Mouse (Mus musculus): Measurements from ENCODE around the gene Fam98c. TPM values are rescaled to one million over a fixed set of nuclear protein-coding genes. Genes with fewer than 3 reads are reported as not detected.

Fam98c gene
- polyA plus RNA-seq, 1 experiment from 2014 or later = 17.7 TPM

GRCm38 (mm10) chr7:29167656-29168055, 11.6 kb upstream of the Fam98c start:
- Histone ChIP-seq H3K27me3 (ENCODE audit: control insufficient read depth, insufficient read depth, low read length) (peaks cover 16% of the 10 kb centered on the region), H3K4me1 (ENCODE audit: control insufficient read depth, insufficient read depth, low read length) (peaks cover 26% of the 10 kb centered on the region), H3K4me2 (replicated peaks; ENCODE audit: low read depth, low read length) (no peak overlapping the region), H3K27ac (ENCODE audit: low read length) (no peak overlapping the region), H3K4me3 (ENCODE audit: low read depth, low read length) (no peak overlapping the region), H3K9me3 (ENCODE audit: control insufficient read depth, low read depth, low read length) (no peaks in the 10 kb centered on the region), H3K36me3 (ENCODE audit: control insufficient read depth, insufficient read depth, low read length) (no peaks in the 10 kb centered on the region; the same call in 1 of the 2 replicates), H3K9ac (replicated peaks; ENCODE audit: low read depth, low read length) (no peak overlapping the region)
- 21% methylated on average over 19 of the region's 19 CpGs for WGBS
- ATAC-seq (ENCODE audit: insufficient number of reproducible peaks, insufficient read depth, low FRiP score, low read depth) = no peak

GRCm38 (mm10) chr7:29162750-29163525, 6.9 kb upstream of the Fam98c start:
- no peak overlapping the region for H3K4me3 ChIP-seq (ENCODE audit: low read depth, low read length)

DNA sequence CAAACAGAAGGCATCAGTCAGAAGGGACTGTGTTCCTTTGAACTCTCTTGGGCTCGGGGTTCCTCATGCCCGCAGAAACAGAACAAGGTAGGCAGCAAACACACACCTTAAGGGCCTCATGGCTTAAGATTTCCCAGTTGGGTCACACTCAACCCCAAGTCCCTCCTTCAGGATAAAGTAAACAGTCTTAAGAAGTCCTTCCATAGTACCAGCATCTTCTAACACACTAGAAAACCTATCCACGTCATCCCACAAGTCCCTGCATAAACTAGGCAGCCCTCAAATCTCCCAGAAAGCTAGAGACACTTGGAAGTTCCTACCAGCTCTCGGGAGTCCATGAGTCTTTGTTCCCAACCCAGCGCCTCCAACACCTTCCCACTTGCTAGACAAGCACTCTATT, 6.3 kb upstream of the Fam98c start:
- H3K4me1 ChIP-seq (ENCODE audit: control insufficient read depth, insufficient read depth, low read length) = peaks cover 5% of the 10 kb centered on the region; the same call in 1 of the 2 replicates
- H3K9me3 ChIP-seq (ENCODE audit: control insufficient read depth, low read depth, low read length) = no peaks in the 10 kb centered on the region
- ATAC-seq (ENCODE audit: insufficient number of reproducible peaks, insufficient read depth, low FRiP score, low read depth) = no peak
- 66% methylated on average over 5 of the region's 5 CpGs for WGBS
- H3K4me3 ChIP-seq (ENCODE audit: low read depth, low read length) = no peak overlapping the region
- 0 out of 2 replicates have a peak, but pooled peaks cover 6% of the 10 kb centered on the region for H3K27me3 ChIP-seq (ENCODE audit: control insufficient read depth, insufficient read depth, low read length)
- H3K27ac ChIP-seq (ENCODE audit: low read length) = no peak overlapping the region
- no peak overlapping the region for H3K9ac ChIP-seq (replicated peaks; ENCODE audit: low read depth, low read length)
- no peaks in the 10 kb centered on the region; the same call in 1 of the 2 replicates for H3K36me3 ChIP-seq (ENCODE audit: control insufficient read depth, insufficient read depth, low read length)
- H3K4me2 ChIP-seq (replicated peaks; ENCODE audit: low read depth, low read length) = no peak overlapping the region

More at GRCm38 (mm10) chr7:29162750-29163525, 6.9 kb upstream of the Fam98c start:
- H3K9me3 ChIP-seq (ENCODE audit: control insufficient read depth, low read depth, low read length) = no peaks in the 10 kb centered on the region
- ATAC-seq (ENCODE audit: insufficient number of reproducible peaks, insufficient read depth, low FRiP score, low read depth) = peak; percentile 76
- no peak overlapping the region for H3K4me2 ChIP-seq (replicated peaks; ENCODE audit: low read depth, low read length)
- H3K27ac ChIP-seq (ENCODE audit: low read length) = no peak overlapping the region
- no peaks in the 10 kb centered on the region; the same call in 1 of the 2 replicates for H3K36me3 ChIP-seq (ENCODE audit: control insufficient read depth, insufficient read depth, low read length)
- 0 out of 2 replicates have a peak, but pooled peaks cover 9% of the 10 kb centered on the region for H3K27me3 ChIP-seq (ENCODE audit: control insufficient read depth, insufficient read depth, low read length)
- H3K9ac ChIP-seq (replicated peaks; ENCODE audit: low read depth, low read length) = no peak overlapping the region
- 21% methylated on average over 9 of the region's 9 CpGs for WGBS
- peaks cover 5% of the 10 kb centered on the region; the same call in 1 of the 2 replicates for H3K4me1 ChIP-seq (ENCODE audit: control insufficient read depth, insufficient read depth, low read length)

DNA sequence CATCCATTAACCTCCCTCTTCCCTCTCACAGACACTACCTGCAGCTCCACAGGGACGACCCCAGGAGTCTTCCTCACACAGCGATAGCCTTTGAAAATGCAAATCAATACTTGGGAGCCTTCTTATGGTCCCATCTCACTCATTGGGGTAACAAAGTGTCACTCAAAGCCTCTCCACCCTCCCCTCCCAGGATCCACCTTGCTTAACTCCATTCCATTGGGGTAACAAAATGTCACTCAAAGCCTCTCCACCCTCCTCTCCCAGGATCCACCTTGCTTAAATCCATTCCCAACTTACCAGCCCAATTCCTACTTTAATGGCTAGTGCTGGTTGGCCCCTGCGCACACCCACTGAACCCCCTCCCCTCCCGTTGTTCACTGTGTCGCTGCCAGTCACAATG, 2.2 kb upstream of the Fam98c start:
- H3K4me1 ChIP-seq (ENCODE audit: control insufficient read depth, insufficient read depth, low read length) = peaks cover 12% of the 10 kb centered on the region; the same call in 1 of the 2 replicates
- 2% methylated on average over 5 of the region's 5 CpGs for WGBS
- no peaks in the 10 kb centered on the region for H3K9me3 ChIP-seq (ENCODE audit: control insufficient read depth, low read depth, low read length)
- H3K27me3 ChIP-seq (ENCODE audit: control insufficient read depth, insufficient read depth, low read length) = 0 out of 2 replicates have a peak, but pooled peaks cover 6% of the 10 kb centered on the region
- H3K36me3 ChIP-seq (ENCODE audit: control insufficient read depth, insufficient read depth, low read length) = no peaks in the 10 kb centered on the region; the same call in 1 of the 2 replicates
- H3K4me2 ChIP-seq (replicated peaks; ENCODE audit: low read depth, low read length) = no peak overlapping the region
- no peak for ATAC-seq (ENCODE audit: insufficient number of reproducible peaks, insufficient read depth, low FRiP score, low read depth)
- no peak overlapping the region for H3K4me3 ChIP-seq (ENCODE audit: low read depth, low read length)
- no peak overlapping the region for H3K27ac ChIP-seq (ENCODE audit: low read length)
- no peak overlapping the region for H3K9ac ChIP-seq (replicated peaks; ENCODE audit: low read depth, low read length)

GRCm38 (mm10) chr7:29155196-29155837, 717 bp downstream of the Fam98c start:
- Histone ChIP-seq H3K27me3 (ENCODE audit: control insufficient read depth, insufficient read depth, low read length) (0 out of 2 replicates have a peak, but pooled peaks cover 6% of the 10 kb centered on the region), H3K9me3 (ENCODE audit: control insufficient read depth, low read depth, low read length) (no peaks in the 10 kb centered on the region), H3K4me1 (ENCODE audit: control insufficient read depth, insufficient read depth, low read length) (peaks cover 7% of the 10 kb centered on the region; the same call in 1 of the 2 replicates), H3K4me3 (ENCODE audit: low read depth, low read length) (peak overlapping the region; percentile 85), H3K36me3 (ENCODE audit: control insufficient read depth, insufficient read depth, low read length) (no peaks in the 10 kb centered on the region), H3K4me2 (replicated peaks; ENCODE audit: low read depth, low read length) (peak overlapping the region; percentile 95), H3K9ac (replicated peaks; ENCODE audit: low read depth, low read length) (peak overlapping the region; percentile 61), H3K27ac (ENCODE audit: low read length) (peak overlapping the region; percentile 85; the same call in 1 of the 2 replicates)
- peak; percentile 88 for ATAC-seq (ENCODE audit: insufficient number of reproducible peaks, insufficient read depth, low FRiP score, low read depth)
- 8% methylated on average over 36 of the region's 37 CpGs for WGBS

GRCm38 (mm10) chr7:29154018-29154720, 1.9 kb downstream of the Fam98c start:
- Histone ChIP-seq H3K4me1 (ENCODE audit: control insufficient read depth, insufficient read depth, low read length) (peaks cover 7% of the 10 kb centered on the region; the same call in 1 of the 2 replicates), H3K36me3 (ENCODE audit: control insufficient read depth, insufficient read depth, low read length) (no peaks in the 10 kb centered on the region), H3K4me3 (ENCODE audit: low read depth, low read length) (no peak overlapping the region), H3K27ac (ENCODE audit: low read length) (no peak overlapping the region), H3K27me3 (ENCODE audit: control insufficient read depth, insufficient read depth, low read length) (0 out of 2 replicates have a peak, but pooled peaks cover 6% of the 10 kb centered on the region), H3K4me2 (replicated peaks; ENCODE audit: low read depth, low read length) (no peak overlapping the region), H3K9ac (replicated peaks; ENCODE audit: low read depth, low read length) (no peak overlapping the region), H3K9me3 (ENCODE audit: control insufficient read depth, low read depth, low read length) (no peaks in the 10 kb centered on the region)
- ATAC-seq (ENCODE audit: insufficient number of reproducible peaks, insufficient read depth, low FRiP score, low read depth) = no peak
- WGBS = 96% methylated on average over 14 of the region's 14 CpGs

DNA sequence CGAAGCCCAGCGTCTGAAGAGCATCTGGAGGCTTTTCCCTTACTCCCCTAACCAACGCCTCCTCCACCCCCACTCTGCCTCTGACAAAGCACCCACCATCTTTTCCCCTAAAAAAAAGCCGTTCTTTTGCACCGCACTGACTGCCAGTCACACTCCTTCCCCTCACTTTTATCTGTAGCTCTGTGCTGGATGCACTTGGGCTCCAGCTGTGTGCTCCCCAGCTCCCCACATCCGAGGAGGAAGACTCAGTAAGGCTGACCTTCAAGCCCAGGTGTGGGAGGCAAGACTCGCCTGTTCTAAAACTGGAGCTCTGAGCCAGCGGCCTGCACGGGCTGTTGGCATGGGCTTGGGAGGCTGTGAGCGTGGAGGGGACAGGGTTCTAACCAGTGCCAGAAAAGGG, 4.5 kb downstream of the Fam98c start:
- no peak overlapping the region for H3K4me2 ChIP-seq (replicated peaks; ENCODE audit: low read depth, low read length)
- 64% methylated on average over 10 of the region's 10 CpGs for WGBS
- H3K36me3 ChIP-seq (ENCODE audit: control insufficient read depth, insufficient read depth, low read length) = no peaks in the 10 kb centered on the region
- no peaks in the 10 kb centered on the region for H3K9me3 ChIP-seq (ENCODE audit: control insufficient read depth, low read depth, low read length)
- no peaks in the 10 kb centered on the region for H3K27me3 ChIP-seq (ENCODE audit: control insufficient read depth, insufficient read depth, low read length)
- no peak overlapping the region for H3K27ac ChIP-seq (ENCODE audit: low read length)
- no peak for ATAC-seq (ENCODE audit: insufficient number of reproducible peaks, insufficient read depth, low FRiP score, low read depth)
- H3K9ac ChIP-seq (replicated peaks; ENCODE audit: low read depth, low read length) = no peak overlapping the region
- H3K4me3 ChIP-seq (ENCODE audit: low read depth, low read length) = no peak overlapping the region
- peaks cover 5% of the 10 kb centered on the region; the same call in 1 of the 2 replicates for H3K4me1 ChIP-seq (ENCODE audit: control insufficient read depth, insufficient read depth, low read length)

DNA sequence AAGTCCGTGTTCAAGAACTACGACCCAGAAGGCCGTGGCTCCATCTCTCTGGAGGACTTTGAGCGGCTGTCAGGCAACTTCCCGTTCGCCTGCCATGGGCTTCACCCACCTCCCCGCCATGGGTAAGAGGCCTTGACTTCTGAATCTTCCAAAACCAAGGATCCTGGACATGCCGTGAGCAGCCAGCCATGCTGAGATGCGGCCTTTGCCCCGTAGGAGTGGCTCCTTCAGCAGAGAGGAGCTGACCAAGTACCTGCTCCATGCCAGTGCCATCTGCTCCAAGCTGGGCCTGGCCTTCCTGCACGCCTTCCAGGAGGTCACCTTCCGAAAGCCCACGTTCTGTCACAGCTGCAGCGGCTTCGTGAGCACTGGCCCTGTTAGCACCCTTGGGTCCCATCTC, 7.3 kb downstream of the Fam98c start:
- no peak overlapping the region for H3K27ac ChIP-seq (ENCODE audit: low read length)
- no peaks in the 10 kb centered on the region for H3K4me1 ChIP-seq (ENCODE audit: control insufficient read depth, insufficient read depth, low read length)
- no peaks in the 10 kb centered on the region for H3K36me3 ChIP-seq (ENCODE audit: control insufficient read depth, insufficient read depth, low read length)
- H3K4me2 ChIP-seq (replicated peaks; ENCODE audit: low read depth, low read length) = no peak overlapping the region
- WGBS = 92% methylated on average over 15 of the region's 15 CpGs
- H3K9ac ChIP-seq (replicated peaks; ENCODE audit: low read depth, low read length) = no peak overlapping the region
- H3K9me3 ChIP-seq (ENCODE audit: control insufficient read depth, low read depth, low read length) = no peaks in the 10 kb centered on the region
- H3K27me3 ChIP-seq (ENCODE audit: control insufficient read depth, insufficient read depth, low read length) = no peaks in the 10 kb centered on the region
- H3K4me3 ChIP-seq (ENCODE audit: low read depth, low read length) = no peak overlapping the region
- ATAC-seq (ENCODE audit: insufficient number of reproducible peaks, insufficient read depth, low FRiP score, low read depth) = no peak

Measured in stomach, embryonic 14.5 days (tissue).